Mouse (Mus musculus): Measurements from ENCODE around the gene Ncs1. TPM values are rescaled to one million over a fixed set of nuclear protein-coding genes. Genes with fewer than 3 reads are reported as not detected.

Gene Ncs1
- total RNA-seq, 2 experiments from 2014 or later, result not detected

DNA sequence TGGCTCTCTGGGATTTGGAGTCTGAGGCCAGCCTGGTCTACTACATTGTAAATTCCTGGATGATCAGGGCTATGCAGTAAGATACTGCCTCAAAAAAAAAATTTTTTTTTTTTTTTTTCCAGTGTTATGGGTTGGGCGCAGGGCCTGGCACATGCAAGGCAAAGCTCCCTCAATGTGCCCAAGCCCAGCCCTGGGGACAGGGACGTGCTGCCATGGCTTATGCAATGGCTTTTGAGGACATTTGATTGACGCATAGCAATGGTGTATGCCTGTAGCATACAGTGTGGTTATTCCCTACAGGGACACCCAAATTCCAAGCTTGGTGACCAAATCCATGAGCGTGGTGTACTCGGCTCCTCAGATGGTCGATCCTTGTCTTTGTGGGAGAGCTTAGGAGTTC, 5.8 kb upstream of the Ncs1 start:
- ATAC-seq (replicated peaks; ENCODE audit: low FRiP score, poor library complexity, severe bottlenecking), result no peak

DNA sequence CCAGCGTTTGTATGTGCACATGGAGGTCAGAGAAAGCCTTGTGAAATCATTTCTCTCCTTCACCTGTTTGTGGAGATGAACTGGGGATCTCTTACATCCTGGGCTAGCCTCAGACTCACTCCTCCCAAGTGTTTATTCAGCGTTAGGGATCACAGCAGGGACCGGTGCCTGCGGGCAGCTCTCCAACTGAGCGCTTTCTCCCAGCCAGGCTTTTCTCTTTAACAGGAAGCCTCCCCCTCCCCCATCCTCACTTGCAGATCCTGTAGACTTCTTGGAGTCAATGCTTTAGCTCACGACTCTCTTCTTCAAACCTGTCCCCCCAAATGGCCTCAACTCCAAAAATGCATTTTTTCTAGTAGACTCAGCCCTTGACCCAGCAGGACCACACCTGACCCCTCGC, 4.0 kb upstream of the Ncs1 start:
- ATAC-seq (replicated peaks; ENCODE audit: low FRiP score, poor library complexity, severe bottlenecking), result no peak

DNA sequence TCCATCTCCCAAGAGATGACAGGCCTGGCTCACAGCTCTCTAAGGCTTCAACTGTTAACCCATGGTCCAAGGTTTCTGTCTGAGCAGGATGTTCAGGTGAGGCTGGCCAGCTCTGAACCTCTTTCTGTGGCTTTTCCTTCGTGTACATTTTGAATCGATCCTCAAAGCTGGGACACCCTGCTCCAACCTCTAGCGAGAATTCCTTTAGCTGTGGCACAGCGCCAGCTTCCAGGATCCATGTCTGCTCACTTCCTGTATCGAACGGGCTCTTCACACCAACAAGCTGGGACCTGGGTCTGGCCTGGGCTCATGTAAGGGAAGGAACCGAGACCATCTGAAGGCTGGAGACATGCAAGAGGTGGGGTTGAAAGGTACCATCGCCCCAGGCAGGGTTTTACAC, 1.4 kb upstream of the Ncs1 start:
- ATAC-seq (replicated peaks; ENCODE audit: low FRiP score, poor library complexity, severe bottlenecking), result no peak

DNA sequence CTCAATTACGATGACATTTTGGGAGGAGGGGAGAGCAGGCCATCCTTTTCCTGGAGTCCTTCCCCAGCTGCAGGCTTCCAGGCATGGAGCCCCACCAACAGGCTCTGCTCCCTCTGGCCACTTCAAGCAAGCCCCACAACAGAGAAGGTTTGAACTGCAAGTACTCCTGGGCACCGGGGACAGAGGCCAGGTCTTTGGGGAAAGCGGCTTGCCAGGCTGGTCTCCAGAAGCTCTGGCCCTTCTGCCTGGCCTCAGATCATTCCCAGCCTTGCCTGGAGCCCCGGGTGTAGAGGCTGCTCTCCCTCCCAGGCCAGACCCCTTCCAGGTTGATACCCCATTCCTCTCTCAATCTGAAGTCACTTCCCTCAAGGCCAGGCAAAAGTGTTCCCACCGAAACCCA, 572 bp upstream of the Ncs1 start:
- no peak for ATAC-seq (replicated peaks; ENCODE audit: low FRiP score, poor library complexity, severe bottlenecking)

DNA sequence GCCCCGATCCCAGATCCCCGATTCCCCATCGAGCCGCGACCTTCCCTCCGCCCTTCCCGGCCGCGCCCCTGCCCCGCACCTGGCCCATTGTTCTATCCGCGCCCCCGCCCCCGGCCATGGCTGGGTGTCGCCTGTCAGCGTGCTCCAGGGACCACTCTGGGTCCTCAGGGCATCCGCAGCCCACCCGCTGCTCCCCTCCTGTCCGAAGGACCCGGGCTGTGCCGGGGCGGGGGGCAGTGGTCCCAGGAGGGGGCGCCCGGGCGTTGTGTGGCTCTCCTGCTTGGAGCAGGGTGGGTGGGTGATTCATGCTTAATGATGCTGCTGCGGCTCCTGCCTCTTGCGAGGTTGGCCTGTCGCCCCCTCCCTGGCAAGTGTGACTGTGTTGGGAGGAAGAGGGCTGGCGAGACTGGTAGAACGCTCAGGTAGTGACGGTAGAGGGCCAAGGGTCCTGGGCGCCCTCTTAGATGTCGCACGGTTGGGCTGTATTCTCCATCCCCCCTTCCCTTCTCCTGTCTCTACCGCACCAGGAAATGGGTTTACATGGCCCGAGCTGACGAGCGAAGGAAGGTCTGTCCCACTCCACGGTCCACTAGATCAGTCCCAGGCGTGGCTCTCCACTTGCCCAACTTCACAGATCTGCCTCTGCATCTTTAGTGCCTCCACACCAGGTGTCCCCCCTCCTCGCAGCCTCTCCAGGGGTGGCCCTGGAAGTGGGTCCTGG, 788 bp downstream of the Ncs1 start:
- no peak for ATAC-seq (replicated peaks; ENCODE audit: low FRiP score, poor library complexity, severe bottlenecking)

DNA sequence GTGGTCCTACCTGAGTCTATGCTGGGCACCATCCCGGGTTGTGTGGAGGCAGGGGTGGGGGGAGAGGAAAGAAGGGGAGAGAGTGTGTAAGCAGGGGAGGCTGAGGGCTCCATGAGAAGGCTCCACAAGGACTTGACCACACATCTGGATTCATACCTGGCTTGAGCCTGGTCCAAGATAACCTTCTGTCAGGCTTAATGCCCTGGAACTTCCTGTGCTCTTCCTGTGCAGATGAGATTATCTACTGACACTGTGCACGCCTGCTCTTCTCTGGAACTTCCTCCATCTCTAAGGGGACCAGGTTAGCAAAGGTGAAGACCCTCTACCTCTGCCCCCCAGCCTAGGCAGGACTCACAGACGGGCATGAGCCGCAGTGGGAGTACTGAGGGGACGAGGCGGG, 3.2 kb downstream of the Ncs1 start:
- ATAC-seq (replicated peaks; ENCODE audit: low FRiP score, poor library complexity, severe bottlenecking), result no peak

DNA sequence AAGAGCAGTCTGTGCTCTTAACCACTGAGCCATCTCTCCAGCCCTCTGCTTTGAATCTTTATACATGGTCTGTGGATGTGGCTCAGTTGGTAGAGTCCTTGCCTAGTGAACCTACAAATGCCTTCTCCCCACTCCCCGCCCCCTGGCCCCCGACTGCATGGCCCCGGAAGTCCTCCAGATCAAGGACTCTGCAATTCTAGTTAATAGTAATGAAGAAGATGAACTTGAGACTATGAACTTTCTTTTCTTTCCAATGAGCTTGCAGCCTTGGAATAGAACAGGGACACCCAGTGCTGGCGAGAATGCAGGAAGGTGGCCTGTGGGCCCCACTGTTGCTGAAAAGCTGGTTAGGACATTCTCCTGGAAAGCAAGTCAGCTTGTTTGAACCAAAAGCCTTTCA, 6.5 kb downstream of the Ncs1 start:
- ATAC-seq (replicated peaks; ENCODE audit: low FRiP score, poor library complexity, severe bottlenecking), result no peak

DNA sequence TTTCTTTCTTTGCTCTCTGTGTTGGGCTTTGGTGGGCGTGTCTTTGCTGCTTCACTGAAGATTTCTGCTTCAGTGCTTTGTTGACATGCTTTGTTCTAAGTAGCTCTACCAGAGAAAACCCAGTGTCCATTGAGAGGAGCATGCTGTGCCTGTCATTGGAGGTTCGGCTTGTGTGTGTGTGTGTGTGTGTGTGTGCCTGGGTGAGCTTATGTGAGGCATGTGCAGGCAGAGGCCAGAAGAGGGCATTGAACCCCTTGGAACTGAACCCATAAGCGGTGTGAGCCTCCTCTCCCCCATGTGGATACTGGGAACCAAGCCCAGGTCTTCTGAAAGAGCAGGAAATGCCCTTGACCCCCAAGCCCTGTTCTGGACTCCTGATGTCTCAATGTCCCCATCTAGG, 7.8 kb downstream of the Ncs1 start:
- ATAC-seq (replicated peaks; ENCODE audit: low FRiP score, poor library complexity, severe bottlenecking), result no peak

DNA sequence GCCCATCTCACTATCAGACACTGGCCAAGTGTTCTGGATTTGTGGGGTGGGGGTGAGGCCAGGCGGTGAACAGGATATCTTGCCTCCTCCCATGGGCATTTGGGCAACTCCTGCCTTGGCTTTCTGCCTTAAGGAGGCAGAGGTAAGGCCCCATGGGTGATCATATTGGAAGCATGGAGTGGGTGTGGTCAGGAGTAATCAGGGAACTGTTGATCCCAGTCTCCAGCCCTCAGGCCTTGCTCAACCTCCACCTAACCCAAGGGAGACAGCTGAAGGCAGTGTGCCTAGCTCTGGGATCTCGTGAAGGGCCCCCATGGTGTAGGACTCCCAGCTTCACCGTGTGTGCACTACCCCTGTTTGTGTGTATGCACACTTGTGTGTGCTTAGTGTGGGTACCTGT, 9.2 kb downstream of the Ncs1 start:
- ATAC-seq (replicated peaks; ENCODE audit: low FRiP score, poor library complexity, severe bottlenecking), result no peak

DNA sequence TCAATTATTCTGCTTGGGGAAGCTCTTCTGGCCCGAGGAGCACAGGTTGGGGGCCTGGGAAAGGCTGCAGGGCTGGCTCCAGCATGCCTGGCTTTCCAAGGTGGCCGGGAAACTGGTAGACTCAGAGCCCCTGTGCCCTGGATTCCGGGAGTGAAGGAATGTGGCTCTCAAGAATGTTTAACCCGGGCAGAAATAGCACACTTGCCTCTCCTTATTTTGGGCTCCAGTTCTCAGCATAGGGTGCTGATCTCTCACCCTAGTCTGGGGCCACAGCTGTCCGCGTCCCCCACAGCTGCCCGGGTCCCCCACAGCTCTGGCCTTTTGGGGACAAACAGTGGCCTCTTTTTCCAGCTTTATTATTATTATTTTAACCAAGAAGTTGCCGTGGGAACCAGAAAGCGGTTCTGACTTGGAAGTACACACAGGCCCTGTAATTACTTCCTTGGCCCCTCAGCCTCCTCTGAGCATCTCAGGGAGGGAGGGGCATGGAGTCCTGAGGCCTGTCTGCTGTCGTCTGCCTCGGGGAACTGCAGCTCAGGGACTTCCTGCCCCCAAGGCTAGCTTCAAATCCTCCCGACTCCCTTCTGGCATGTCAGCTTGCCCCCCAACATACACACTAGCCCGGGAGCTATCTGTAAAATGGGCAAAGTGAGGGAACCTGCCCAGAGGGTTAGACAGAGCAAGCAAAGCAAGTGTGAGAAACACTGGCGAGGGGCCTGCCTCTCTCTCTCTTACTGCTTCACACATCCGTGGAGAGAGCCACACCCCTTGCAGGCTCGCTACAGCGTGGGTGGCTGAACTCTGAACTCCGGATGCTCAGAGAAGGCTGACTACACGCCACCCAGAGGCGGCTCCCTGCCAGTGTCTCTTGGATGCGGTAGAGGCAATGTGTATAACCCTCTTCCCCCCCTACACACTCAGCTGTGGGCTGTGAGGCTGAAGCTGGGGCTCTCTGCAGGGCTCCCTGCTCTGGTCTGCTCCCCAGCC, 10.6 kb downstream of the Ncs1 start:
- ATAC-seq (replicated peaks; ENCODE audit: low FRiP score, poor library complexity, severe bottlenecking), result no peak

DNA sequence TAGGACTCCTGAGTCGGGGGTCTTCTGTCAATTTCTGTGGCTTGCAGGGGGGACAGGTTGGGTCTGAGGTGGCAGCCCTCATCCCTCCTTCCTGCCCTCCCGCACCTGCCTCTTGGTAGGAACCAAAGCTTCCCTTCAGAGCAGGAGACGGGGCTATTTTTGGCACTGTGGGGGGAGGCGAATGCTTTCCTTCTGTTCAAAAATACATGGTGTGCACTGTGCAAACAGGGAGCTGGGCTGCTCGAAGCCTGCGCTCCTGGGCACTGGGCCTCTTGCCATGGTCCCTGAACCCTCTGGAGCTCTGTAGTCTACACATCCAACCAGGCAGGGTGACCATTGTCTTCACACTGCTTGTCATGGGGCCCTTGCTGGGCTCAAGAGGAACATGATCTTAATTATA, 11.5 kb downstream of the Ncs1 start:
- no peak for ATAC-seq (replicated peaks; ENCODE audit: low FRiP score, poor library complexity, severe bottlenecking)

DNA sequence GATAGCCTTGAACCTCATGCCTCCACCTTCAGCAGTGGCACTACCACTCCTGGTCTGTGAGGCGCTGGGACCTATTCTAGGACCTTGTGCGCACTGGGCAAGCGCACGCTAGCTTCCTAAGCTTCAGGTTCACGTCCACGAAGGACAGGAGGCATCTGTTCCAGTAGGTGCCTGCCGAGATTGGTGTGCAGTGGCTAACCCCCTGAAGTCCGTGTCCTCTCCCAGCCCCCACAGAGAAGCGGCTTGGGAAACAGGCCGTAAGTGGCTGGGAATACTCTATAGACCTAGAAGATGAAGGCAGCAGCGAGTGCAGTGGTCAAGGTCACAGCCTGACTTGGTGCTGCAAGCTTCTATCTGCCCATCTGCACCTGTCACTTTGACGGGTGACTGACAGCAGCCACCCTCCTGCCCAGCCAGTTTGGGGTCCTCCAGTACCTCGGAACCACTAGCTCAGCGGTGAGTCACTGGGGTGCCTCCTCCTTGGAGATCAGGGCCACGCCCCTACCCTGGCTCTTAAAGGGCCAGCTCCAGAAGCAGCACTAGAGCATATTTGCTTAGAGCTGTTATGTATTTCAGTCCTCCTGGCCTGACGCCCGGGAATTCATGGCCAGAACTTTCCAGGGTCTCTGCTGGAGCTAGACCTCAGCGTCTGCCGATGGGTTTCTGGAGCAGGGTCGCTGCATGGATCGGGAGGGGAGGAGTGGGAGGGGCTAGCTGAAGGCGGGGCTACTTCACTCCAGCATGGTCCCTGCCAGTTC, 13.2 kb downstream of the Ncs1 start:
- ATAC-seq (replicated peaks; ENCODE audit: low FRiP score, poor library complexity, severe bottlenecking), result no peak

DNA sequence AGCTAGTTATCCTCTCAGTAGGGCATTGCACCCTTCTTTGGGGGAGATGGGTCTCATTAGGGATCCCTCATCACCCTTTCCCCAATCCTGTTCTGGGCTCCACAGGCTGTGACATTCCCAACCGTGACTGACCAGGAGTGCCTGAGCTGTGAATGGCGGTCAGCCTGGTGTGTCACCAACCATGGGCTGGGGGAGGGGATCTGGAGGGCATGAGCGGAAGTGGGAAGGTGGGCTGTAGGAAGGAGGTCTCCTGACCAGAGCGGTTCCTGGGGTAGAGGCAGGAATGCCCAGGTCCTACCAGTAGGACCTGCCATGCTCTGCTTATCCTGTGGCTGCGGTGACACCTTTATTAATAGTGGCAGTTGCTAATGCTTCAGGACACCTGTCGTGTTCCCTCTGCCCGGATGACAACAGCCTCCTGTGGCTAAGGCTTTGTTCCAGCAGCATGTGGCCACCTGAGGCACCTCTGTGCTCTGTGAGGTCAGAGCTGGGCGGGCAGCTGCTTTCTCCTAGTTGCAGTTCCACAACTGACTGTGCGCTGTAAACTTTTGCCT, 13.8 kb downstream of the Ncs1 start:
- ATAC-seq (replicated peaks; ENCODE audit: low FRiP score, poor library complexity, severe bottlenecking), result no peak

DNA sequence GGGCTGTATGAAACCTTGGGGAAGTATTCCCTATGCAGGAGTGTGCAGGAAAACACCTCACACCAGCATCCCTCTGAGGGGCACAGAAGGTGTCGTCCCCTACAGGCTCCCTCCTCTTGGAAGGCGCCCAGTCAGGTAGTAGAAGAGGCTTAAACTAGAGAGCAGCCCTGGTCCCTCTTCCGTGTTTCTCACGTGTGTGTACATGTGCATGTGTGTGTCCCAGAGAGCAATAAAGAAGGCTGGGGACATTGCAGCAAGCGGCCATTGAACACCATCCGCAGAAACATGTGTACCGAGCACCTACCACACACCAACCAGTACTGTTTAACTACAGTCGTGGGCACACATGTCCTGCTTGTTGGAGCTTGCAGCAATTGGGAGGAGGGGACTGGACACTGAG, 14.9 kb downstream of the Ncs1 start:
- no peak for ATAC-seq (replicated peaks; ENCODE audit: low FRiP score, poor library complexity, severe bottlenecking)

DNA sequence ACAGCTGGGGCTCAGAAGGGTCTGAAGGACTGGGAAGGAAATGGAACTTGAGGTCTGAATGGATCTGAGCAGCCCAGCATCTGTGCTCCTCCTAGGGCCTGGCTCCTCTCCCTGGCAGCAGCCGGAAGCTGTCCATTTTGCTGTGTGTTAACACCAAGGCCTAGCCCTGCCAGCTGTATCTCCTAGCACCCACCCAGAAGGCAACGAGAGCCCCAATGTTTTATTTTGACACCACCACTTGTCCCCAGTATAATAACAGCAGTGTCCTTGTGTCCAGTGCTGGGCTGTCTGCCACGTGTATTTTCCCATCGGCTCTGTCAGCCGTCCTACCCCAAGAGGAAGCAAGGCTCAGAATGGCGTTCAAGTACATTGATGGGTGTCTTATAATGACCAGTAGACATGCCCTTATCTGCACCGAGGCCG, 17.4 kb downstream of the Ncs1 start:
- ATAC-seq (replicated peaks; ENCODE audit: low FRiP score, poor library complexity, severe bottlenecking), result no peak

DNA sequence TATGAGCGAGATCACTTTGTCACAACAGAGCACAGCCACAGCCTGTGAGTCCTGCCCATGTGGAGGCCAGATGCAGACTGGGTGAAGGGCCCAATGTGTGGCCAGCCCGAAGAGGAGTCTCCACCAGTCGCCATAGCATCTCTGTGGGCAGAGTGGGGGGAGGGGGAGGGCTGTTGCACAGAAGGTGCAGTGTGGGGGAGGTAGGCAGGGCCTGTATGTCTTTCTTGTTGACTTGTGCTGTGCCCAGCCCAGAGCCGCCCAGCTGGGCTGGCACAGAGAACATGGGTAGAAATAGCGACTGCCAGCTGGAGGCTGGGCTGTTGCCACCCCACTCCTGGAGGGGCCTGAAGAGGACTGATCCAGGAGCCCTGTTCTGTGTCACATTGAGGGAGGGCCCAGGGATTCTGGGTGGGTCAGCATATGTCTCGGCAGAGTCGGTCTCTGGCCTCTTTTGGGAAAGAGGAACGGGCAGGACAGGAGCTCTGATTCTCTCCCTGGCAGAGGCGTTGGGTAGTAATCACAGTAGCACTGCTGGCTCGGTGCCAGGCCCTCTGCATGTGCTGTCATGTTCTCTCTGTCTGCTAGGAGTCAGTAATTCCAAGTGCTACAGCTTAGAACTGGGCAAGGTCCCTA, 18.2 kb downstream of the Ncs1 start:
- no peak for ATAC-seq (replicated peaks; ENCODE audit: low FRiP score, poor library complexity, severe bottlenecking)

DNA sequence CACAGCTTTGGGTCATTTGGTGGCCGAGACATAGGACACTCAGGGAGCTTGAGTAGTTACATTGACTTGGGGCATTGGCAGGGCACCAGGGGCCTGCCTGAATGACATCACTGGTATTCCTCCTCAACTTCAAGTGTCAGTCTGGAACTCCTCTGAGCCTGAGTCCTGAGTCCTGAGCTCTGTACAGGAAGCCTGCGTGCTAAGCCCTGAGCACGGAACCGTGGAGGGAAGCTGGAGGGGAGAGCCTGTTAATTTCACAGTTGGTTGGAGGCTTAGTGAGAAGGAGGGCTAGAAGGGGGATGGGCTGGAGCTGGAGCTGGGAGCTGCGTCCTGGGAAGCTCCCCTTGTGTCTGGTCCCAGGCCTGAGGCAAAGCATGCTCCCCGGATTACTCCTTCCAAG, 21.8 kb downstream of the Ncs1 start:
- no peak for ATAC-seq (replicated peaks; ENCODE audit: low FRiP score, poor library complexity, severe bottlenecking)

DNA sequence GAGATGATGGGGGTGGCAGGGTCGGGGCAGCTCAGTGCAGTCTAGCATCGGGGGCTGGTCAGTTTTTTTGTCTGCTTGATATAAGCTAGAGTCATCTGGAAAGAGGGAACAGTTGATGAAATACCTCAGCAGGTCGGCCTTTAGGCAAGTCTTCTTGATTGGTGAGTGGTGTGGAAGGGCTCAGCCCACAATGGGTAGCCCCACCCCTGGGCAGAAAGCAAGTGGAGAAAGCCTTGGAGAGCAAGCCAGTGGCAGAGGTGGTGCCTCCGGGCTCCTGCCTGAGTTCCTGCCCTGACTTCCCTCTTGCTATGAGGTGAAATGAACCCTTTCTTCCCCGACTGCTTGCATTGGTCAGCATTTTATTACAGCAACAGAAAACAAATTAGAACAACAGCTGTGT, 23.0 kb downstream of the Ncs1 start:
- no peak for ATAC-seq (replicated peaks; ENCODE audit: low FRiP score, poor library complexity, severe bottlenecking)

DNA sequence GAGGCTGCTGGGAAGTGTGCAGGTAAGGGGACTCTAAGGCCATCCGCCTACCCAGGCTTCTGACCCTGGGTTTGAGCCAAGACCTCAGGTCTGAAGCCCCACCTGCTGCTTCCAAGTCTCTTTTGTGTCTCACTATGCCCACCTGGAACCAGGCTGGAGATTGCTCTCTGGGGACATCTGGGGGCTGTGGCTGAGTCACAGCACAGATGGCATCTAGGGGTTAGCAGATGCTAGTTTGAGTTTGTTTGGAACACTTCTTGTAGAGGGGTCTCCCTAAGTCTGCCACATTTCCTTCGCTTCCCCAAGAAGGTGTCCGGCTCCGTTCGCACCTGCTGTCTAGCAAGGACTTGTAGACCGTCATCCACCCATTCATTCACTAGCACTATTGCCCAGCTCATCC, 23.6 kb downstream of the Ncs1 start:
- no peak for ATAC-seq (replicated peaks; ENCODE audit: low FRiP score, poor library complexity, severe bottlenecking)

DNA sequence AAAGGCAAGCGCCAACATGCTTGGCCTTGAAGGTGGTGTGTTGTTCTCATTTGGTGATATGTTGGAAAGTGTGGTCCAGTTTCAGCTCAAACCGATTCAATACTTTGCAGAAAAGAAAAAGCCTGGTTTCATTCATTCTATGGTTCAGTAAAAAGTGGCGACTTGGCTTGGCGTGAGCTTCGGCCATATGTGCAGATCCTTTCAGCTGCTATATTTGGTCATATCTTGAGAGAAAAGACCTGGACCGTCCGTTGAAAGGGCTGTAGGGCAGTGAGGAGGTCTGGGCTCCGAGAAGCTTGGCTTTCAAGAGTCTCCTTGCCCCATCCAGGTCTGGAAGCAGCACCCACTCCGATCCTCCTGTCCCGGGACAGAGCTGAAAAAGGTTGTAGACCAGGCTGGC, 24.2 kb downstream of the Ncs1 start:
- ATAC-seq (replicated peaks; ENCODE audit: low FRiP score, poor library complexity, severe bottlenecking), result no peak

All from erythroblast, adult 5-6 weeks (primary cell).